Mouse (Mus musculus): ENCODE results near the gene Clcn1.

Gene Clcn1

GRCm38 (mm10) chr6:42350968-42351775 lies 64.7 kb downstream of the Clcn1 start:
- peak in 1 of 2 experiments; percentile 27 for DNase-seq

GRCm38 (mm10) chr6:42351776-42352485 lies 65.4 kb downstream of the Clcn1 start:
- DNase-seq, result peak; percentile 44 to 51

GRCm38 (mm10) chr6:42352486-42352846 lies 66.0 kb downstream of the Clcn1 start:
- no peak for DNase-seq

- peak; percentile 54 to 59 for DNase-seq
These were observed 66.7 kb downstream of the Clcn1 start for GRCm38 (mm10) chr6:42353180-42353579.

GRCm38 (mm10) chr6:42354076-42355019 lies 67.9 kb downstream of the Clcn1 start:
- peak; percentile 61 to 62 for DNase-seq

GRCm38 (mm10) chr6:42355366-42355765 lies 68.9 kb downstream of the Clcn1 start:
- DNase-seq, result no peak

- no peak for DNase-seq
These were observed 69.5 kb downstream of the Clcn1 start for GRCm38 (mm10) chr6:42355794-42356600.

GRCm38 (mm10) chr6:42356913-42357312 lies 70.4 kb downstream of the Clcn1 start:
- no peak for DNase-seq

GRCm38 (mm10) chr6:42357901-42358300 lies 71.4 kb downstream of the Clcn1 start:
- no peak for DNase-seq

- DNase-seq, result peak in 1 of 2 experiments; percentile 42
These were observed 72.4 kb downstream of the Clcn1 start for GRCm38 (mm10) chr6:42358901-42359300.

- DNase-seq, result no peak
These were observed 73.1 kb downstream of the Clcn1 start for GRCm38 (mm10) chr6:42359364-42360147.

- DNase-seq, result no peak
These were observed 73.9 kb downstream of the Clcn1 start for GRCm38 (mm10) chr6:42360231-42360840.

- no peak for DNase-seq
These were observed 74.8 kb downstream of the Clcn1 start for GRCm38 (mm10) chr6:42361041-42361895.

GRCm38 (mm10) chr6:42362074-42362473 lies 75.6 kb downstream of the Clcn1 start:
- peak in 1 of 2 experiments; percentile 49 for DNase-seq

GRCm38 (mm10) chr6:42362497-42362896 lies 76.0 kb downstream of the Clcn1 start:
- peak in 1 of 2 experiments; percentile 32 for DNase-seq

GRCm38 (mm10) chr6:42362974-42363373 lies 76.5 kb downstream of the Clcn1 start:
- peak; percentile 64 to 86 for DNase-seq

- DNase-seq, result no peak
These were observed 77.6 kb downstream of the Clcn1 start for GRCm38 (mm10) chr6:42364066-42364465.

- DNase-seq, result no peak
These were observed 78.1 kb downstream of the Clcn1 start for GRCm38 (mm10) chr6:42364607-42365006.

- no peak for DNase-seq
These were observed 78.7 kb downstream of the Clcn1 start for GRCm38 (mm10) chr6:42365215-42365614.

Measured in lung, postnatal 4 days (tissue).